ENCODE assay signal across 8 mouse cellular contexts in genomic region chr10:120694472-120694871, GRCm38 (mm10).
DNase-seq lines count a peak whose midpoint lies in the region; ATAC-seq and TF ChIP-seq lines count a peak whose summit lies in the region.

No protein-coding gene starts in this region.

- no peaks in the 10 kb centered on the region for H3K9me3 ChIP-seq in hindbrain, embryonic 11.5 days (ENCODE audit: control insufficient read depth, low read length)
- H3K9me3 ChIP-seq in hindbrain, embryonic 14.5 days (ENCODE audit: control insufficient read depth, low read length) = no peaks in the 10 kb centered on the region
- no peaks in the 10 kb centered on the region for H3K9me3 ChIP-seq in megakaryocyte, embryonic 14.5 days

- DNase-seq in hindbrain, embryonic 11.5 days (ENCODE audit: low spot score) = peak; percentile 45
- DNase-seq in hindbrain, embryonic 14.5 days (ENCODE audit: low spot score) = no peak
- DNase-seq in brain, embryonic 14.5 days (ENCODE audit: low read depth) = peak; percentile 28
- DNase-seq in cerebellum, adult 18-20 months = no peak
- DNase-seq in layer of hippocampus, postnatal 14 days (ENCODE audit: low spot score in 2 of 2) = no peak
- DNase-seq in cerebellum, adult 9-11 months = no peak

- ATAC-seq in hindbrain, embryonic 11.5 days (ENCODE audit: low FRiP score) = no peak
- ATAC-seq in hindbrain, embryonic 14.5 days (ENCODE audit: low FRiP score) = no peak
- peak; percentile 24 to 26; a peak in 1 of 4 replicates for ATAC-seq in hematopoietic stem cell, adult 5-6 weeks (replicated peaks in 1 of 2; ENCODE audit: insufficient read depth in 1 of 2, low FRiP score in 2 of 2, low TSS enrichment in 1 of 2, low read depth in 1 of 2, poor library complexity in 2 of 2, severe bottlenecking in 2 of 2)

- no peak overlapping the region for H3K4me3 ChIP-seq in hindbrain, embryonic 11.5 days (ENCODE audit: low read depth, low read length)
- H3K4me3 ChIP-seq in hindbrain, embryonic 14.5 days (replicated peaks; ENCODE audit: low read length) = no peak overlapping the region
- peak overlapping the region; percentile 23 for H3K4me3 ChIP-seq in megakaryocyte, embryonic 14.5 days (replicated peaks)

- H3K27me3 ChIP-seq in hindbrain, embryonic 11.5 days (ENCODE audit: control insufficient read depth, insufficient read depth, low read length) = 0 out of 2 replicates have a peak, but pooled peaks cover 4% of the 10 kb centered on the region
- peaks cover 9% of the 10 kb centered on the region; the same call in 1 of the 2 replicates for H3K27me3 ChIP-seq in hindbrain, embryonic 14.5 days (ENCODE audit: control insufficient read depth, insufficient read depth, low read length)
- no peaks in the 10 kb centered on the region for H3K27me3 ChIP-seq in megakaryocyte, embryonic 14.5 days (replicated peaks)

- no peaks in the 10 kb centered on the region; the same call in 1 of the 2 replicates for H3K4me1 ChIP-seq in hindbrain, embryonic 11.5 days (replicated peaks; ENCODE audit: control insufficient read depth, insufficient read depth, low read length)
- H3K4me1 ChIP-seq in hindbrain, embryonic 14.5 days (replicated peaks; ENCODE audit: control insufficient read depth, insufficient read depth, low read length) = no peaks in the 10 kb centered on the region
- H3K4me1 ChIP-seq in megakaryocyte, embryonic 14.5 days = peaks cover 49% of the 10 kb centered on the region

- WGBS in hindbrain, embryonic 11.5 days = 20% methylated on average over 18 of the region's 18 CpGs
- WGBS in hindbrain, embryonic 14.5 days = 23% methylated on average over 18 of the region's 18 CpGs

- no peak for TF ChIP-seq POLR2A in brain, embryonic 14.5 days (IDR thresholded peaks at IDR 0.05; ENCODE audit: borderline replicate concordance, extremely low read depth, insufficient read depth, insufficient read length, poor library complexity, severe bottlenecking)

- H3K27ac ChIP-seq in hindbrain, embryonic 11.5 days (ENCODE audit: low read depth, low read length) = no peak overlapping the region
- H3K27ac ChIP-seq in hindbrain, embryonic 14.5 days = no peak overlapping the region

- no peak overlapping the region for H3K9ac ChIP-seq in hindbrain, embryonic 11.5 days (ENCODE audit: low read depth, low read length)
- no peak overlapping the region for H3K9ac ChIP-seq in hindbrain, embryonic 14.5 days

- TF ChIP-seq CTCF in brain, embryonic 14.5 days (IDR thresholded peaks at IDR 0.05; ENCODE audit: borderline replicate concordance, extremely low read depth, insufficient read depth, insufficient read length) = no peak

- no peak overlapping the region for H3K4me2 ChIP-seq in hindbrain, embryonic 11.5 days (replicated peaks; ENCODE audit: low read depth, low read length)
- H3K4me2 ChIP-seq in hindbrain, embryonic 14.5 days (replicated peaks) = no peak overlapping the region

- no peaks in the 10 kb centered on the region for H3K36me3 ChIP-seq in hindbrain, embryonic 11.5 days (ENCODE audit: control insufficient read depth, insufficient read depth, low read length)
- H3K36me3 ChIP-seq in hindbrain, embryonic 14.5 days (replicated peaks; ENCODE audit: control insufficient read depth, insufficient read depth) = no peaks in the 10 kb centered on the region
- no peaks in the 10 kb centered on the region for H3K36me3 ChIP-seq in megakaryocyte, embryonic 14.5 days (replicated peaks; ENCODE audit: low read length)

Comparison
In these comparisons a context has a peak if more than half of its experiments do, and no peak if none do; other contexts are left out.
1. DNase-seq: peak in hindbrain, embryonic 11.5 days (single experiment) and brain, embryonic 14.5 days (single experiment); none in hindbrain, embryonic 14.5 days (single experiment), cerebellum, adult 18-20 months (0 of 2), layer of hippocampus, postnatal 14 days (0 of 2) and cerebellum, adult 9-11 months (single experiment).
2. ATAC-seq: peak in hematopoietic stem cell, adult 5-6 weeks (2 of 2); none in hindbrain, embryonic 11.5 days (single experiment) and hindbrain, embryonic 14.5 days (single experiment).